Mouse (Mus musculus): Measurements from ENCODE around the gene Syn3.

Gene Syn3

GRCm38 (mm10) chr10:86369346-86369745 lies 129.3 kb downstream of the Syn3 start:
- DNase-seq (ENCODE audit: low spot score in 2 of 2): no peak

- no peak for DNase-seq (ENCODE audit: low spot score in 2 of 2)
These were observed 129.9 kb downstream of the Syn3 start for GRCm38 (mm10) chr10:86368811-86369210.

GRCm38 (mm10) chr10:86367346-86367745 lies 131.3 kb downstream of the Syn3 start:
- DNase-seq (ENCODE audit: low spot score in 2 of 2): no peak

- no peak for DNase-seq (ENCODE audit: low spot score in 2 of 2)
These were observed 133.0 kb downstream of the Syn3 start for GRCm38 (mm10) chr10:86365632-86366092.

GRCm38 (mm10) chr10:86363669-86364309 lies 134.9 kb downstream of the Syn3 start:
- no peak for DNase-seq (ENCODE audit: low spot score in 2 of 2)

GRCm38 (mm10) chr10:86359699-86360098 lies 139.0 kb downstream of the Syn3 start:
- DNase-seq (ENCODE audit: low spot score in 2 of 2): no peak

GRCm38 (mm10) chr10:86359208-86359607 lies 139.5 kb downstream of the Syn3 start:
- DNase-seq (ENCODE audit: low spot score in 2 of 2): no peak

- DNase-seq (ENCODE audit: low spot score in 2 of 2): no peak
These were observed 140.3 kb downstream of the Syn3 start for GRCm38 (mm10) chr10:86358307-86358975.

GRCm38 (mm10) chr10:86356819-86357563 lies 141.7 kb downstream of the Syn3 start:
- DNase-seq (ENCODE audit: low spot score in 2 of 2): no peak

GRCm38 (mm10) chr10:86352521-86352920 lies 146.2 kb downstream of the Syn3 start:
- no peak for DNase-seq (ENCODE audit: low spot score in 2 of 2)

- DNase-seq (ENCODE audit: low spot score in 2 of 2): no peak
These were observed 147.4 kb downstream of the Syn3 start for GRCm38 (mm10) chr10:86351287-86351686.

GRCm38 (mm10) chr10:86346235-86346840 lies 152.4 kb downstream of the Syn3 start:
- DNase-seq (ENCODE audit: low spot score in 2 of 2): no peak

GRCm38 (mm10) chr10:86345645-86346044 lies 153.1 kb downstream of the Syn3 start:
- no peak for DNase-seq (ENCODE audit: low spot score in 2 of 2)

GRCm38 (mm10) chr10:86344654-86345053 lies 154.0 kb downstream of the Syn3 start:
- DNase-seq (ENCODE audit: low spot score in 2 of 2): no peak

- no peak for DNase-seq (ENCODE audit: low spot score in 2 of 2)
These were observed 154.8 kb downstream of the Syn3 start for GRCm38 (mm10) chr10:86343931-86344330.

GRCm38 (mm10) chr10:86343362-86343761 lies 155.3 kb downstream of the Syn3 start:
- DNase-seq (ENCODE audit: low spot score in 2 of 2): no peak

GRCm38 (mm10) chr10:86342713-86343112 lies 156.0 kb downstream of the Syn3 start:
- DNase-seq (ENCODE audit: low spot score in 2 of 2): no peak

- DNase-seq (ENCODE audit: low spot score in 2 of 2): no peak
These were observed 156.5 kb downstream of the Syn3 start for GRCm38 (mm10) chr10:86342151-86342550.

GRCm38 (mm10) chr10:86341589-86341988 lies 157.1 kb downstream of the Syn3 start:
- DNase-seq (ENCODE audit: low spot score in 2 of 2): no peak

GRCm38 (mm10) chr10:86340991-86341527 lies 157.6 kb downstream of the Syn3 start:
- DNase-seq (ENCODE audit: low spot score in 2 of 2): no peak

GRCm38 (mm10) chr10:86340421-86340820 lies 158.3 kb downstream of the Syn3 start:
- DNase-seq (ENCODE audit: low spot score in 2 of 2): no peak

Data from natural killer cell, adult 2 months (primary cell).